Mouse (Mus musculus): ENCODE data around the gene Mapkap1. TPM values are rescaled to one million over a fixed set of nuclear protein-coding genes. Genes with fewer than 3 reads are reported as not detected.
A peak's percentile ranks its signal among the peaks of the same experiment; 100 is the strongest.

Mapkap1 gene
- polyA plus RNA-seq, 1 experiment from 2014 or later: 74.6 TPM

DNA sequence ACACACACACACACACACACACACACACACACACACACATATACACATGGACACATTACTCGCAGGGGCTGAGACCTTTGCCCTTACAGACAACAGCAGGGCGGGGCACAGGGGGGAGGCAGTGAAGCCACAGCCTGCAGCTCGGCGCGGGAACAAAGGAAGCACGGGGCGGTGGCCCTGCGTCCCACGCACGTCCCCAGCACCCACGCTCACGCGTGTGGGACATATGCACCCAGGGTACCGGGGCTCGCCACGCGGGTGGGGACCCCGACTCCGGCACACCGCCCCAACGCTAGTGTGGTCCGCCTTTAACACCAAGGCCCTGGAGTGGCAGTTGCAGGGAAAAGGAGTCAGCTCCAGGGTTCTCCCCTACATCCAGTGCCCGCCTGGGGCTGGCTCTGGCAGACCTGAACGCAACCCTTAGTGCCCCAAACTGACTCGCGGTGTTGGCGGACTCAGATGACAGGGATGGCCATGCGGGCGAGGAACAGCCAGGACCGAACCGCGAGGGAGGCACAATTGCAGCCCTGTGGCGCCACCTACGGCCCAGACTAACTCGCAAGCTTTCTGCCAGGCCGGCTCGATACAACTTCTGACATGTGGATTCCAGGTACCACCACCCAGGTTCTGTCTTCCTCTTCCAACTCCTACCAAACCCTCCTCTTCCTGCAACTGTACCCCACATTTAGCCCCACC is 232.5 kb downstream of the Mapkap1 start:
- Histone ChIP-seq H3K9me3 (ENCODE audit: control insufficient read depth, low read length) (no peaks in the 10 kb centered on the region), H3K27me3 (ENCODE audit: control insufficient read depth, insufficient read depth, low read depth, low read length) (no peaks in the 10 kb centered on the region), H3K36me3 (ENCODE audit: control insufficient read depth, insufficient read depth, low read length) (no peaks in the 10 kb centered on the region), H3K27ac (ENCODE audit: low read length) (no peak overlapping the region), H3K9ac (ENCODE audit: low read length) (peak overlapping the region; percentile 68), H3K4me1 (replicated peaks; ENCODE audit: control insufficient read depth, insufficient read depth, low read length) (peaks cover 3% of the 10 kb centered on the region; the same call in 1 of the 2 replicates), H3K4me3 (ENCODE audit: low read length) (peak overlapping the region; percentile 52), H3K4me2 (ENCODE audit: low read depth, low read length) (peak overlapping the region; percentile 97)
- 19% methylated on average over 37 of the region's 37 CpGs for WGBS
- ATAC-seq (ENCODE audit: low read depth): peak; percentile 76

DNA sequence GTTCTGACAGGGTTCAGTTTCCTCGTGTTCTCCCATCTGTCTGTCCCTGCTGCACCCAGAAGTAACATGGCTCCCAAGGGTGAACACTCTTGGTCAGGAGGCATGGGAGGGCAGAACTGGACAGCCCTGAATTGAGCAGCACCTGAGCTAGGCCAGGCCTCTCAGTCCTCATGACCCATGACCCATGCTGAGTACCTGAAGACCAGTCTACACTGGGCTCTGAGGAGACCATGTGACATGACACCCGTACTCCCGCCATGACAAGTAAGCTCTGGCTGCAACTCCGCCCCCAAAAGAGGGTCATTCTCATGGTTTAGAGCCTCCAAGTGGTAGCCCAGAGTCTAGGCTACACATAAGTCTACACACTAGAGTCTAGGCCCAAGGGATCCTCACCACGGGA is 233.2 kb downstream of the Mapkap1 start:
- Histone ChIP-seq H3K9ac (ENCODE audit: low read length) (no peak overlapping the region), H3K27ac (ENCODE audit: low read length) (no peak overlapping the region), H3K4me3 (ENCODE audit: low read length) (no peak overlapping the region), H3K27me3 (ENCODE audit: control insufficient read depth, insufficient read depth, low read depth, low read length) (no peaks in the 10 kb centered on the region), H3K9me3 (ENCODE audit: control insufficient read depth, low read length) (no peaks in the 10 kb centered on the region), H3K4me1 (replicated peaks; ENCODE audit: control insufficient read depth, insufficient read depth, low read length) (peaks cover 3% of the 10 kb centered on the region; the same call in 1 of the 2 replicates), H3K36me3 (ENCODE audit: control insufficient read depth, insufficient read depth, low read length) (no peaks in the 10 kb centered on the region), H3K4me2 (ENCODE audit: low read depth, low read length) (no peak overlapping the region)
- WGBS: 51% methylated on average over 5 of the region's 5 CpGs
- ATAC-seq (ENCODE audit: low read depth): peak; percentile 17; the same call in 1 of the 2 replicates

- Histone ChIP-seq H3K27me3 (ENCODE audit: control insufficient read depth, insufficient read depth, low read depth, low read length) (no peaks in the 10 kb centered on the region), H3K4me2 (ENCODE audit: low read depth, low read length) (no peak overlapping the region), H3K4me3 (ENCODE audit: low read length) (no peak overlapping the region), H3K9ac (ENCODE audit: low read length) (no peak overlapping the region), H3K9me3 (ENCODE audit: control insufficient read depth, low read length) (no peaks in the 10 kb centered on the region), H3K27ac (ENCODE audit: low read length) (no peak overlapping the region), H3K4me1 (replicated peaks; ENCODE audit: control insufficient read depth, insufficient read depth, low read length) (peaks cover 11% of the 10 kb centered on the region), H3K36me3 (ENCODE audit: control insufficient read depth, insufficient read depth, low read length) (no peaks in the 10 kb centered on the region)
- ATAC-seq (ENCODE audit: low read depth): no peak
- WGBS: 29% methylated on average over 2 of the region's 2 CpGs
These were observed 235.8 kb downstream of the Mapkap1 start for GRCm38 (mm10) chr2:34642351-34642750.

- no peaks in the 10 kb centered on the region for H3K9me3 ChIP-seq (ENCODE audit: control insufficient read depth, low read length)
- ATAC-seq (ENCODE audit: low read depth): no peak
- no peaks in the 10 kb centered on the region for H3K36me3 ChIP-seq (ENCODE audit: control insufficient read depth, insufficient read depth, low read length)
- H3K9ac ChIP-seq (ENCODE audit: low read length): no peak overlapping the region
- no peak overlapping the region for H3K27ac ChIP-seq (ENCODE audit: low read length)
- H3K4me3 ChIP-seq (ENCODE audit: low read length): no peak overlapping the region
- no peak overlapping the region for H3K4me2 ChIP-seq (ENCODE audit: low read depth, low read length)
- peaks cover 8% of the 10 kb centered on the region for H3K4me1 ChIP-seq (replicated peaks; ENCODE audit: control insufficient read depth, insufficient read depth, low read length)
- 41% methylated on average over 22 of the region's 22 CpGs for WGBS
- H3K27me3 ChIP-seq (ENCODE audit: control insufficient read depth, insufficient read depth, low read depth, low read length): no peaks in the 10 kb centered on the region
These were observed 238.3 kb downstream of the Mapkap1 start for GRCm38 (mm10) chr2:34644571-34645526.

- H3K4me2 ChIP-seq (ENCODE audit: low read depth, low read length): peak overlapping the region; percentile 91
- H3K4me3 ChIP-seq (ENCODE audit: low read length): peak overlapping the region; percentile 57
- H3K27me3 ChIP-seq (ENCODE audit: control insufficient read depth, insufficient read depth, low read depth, low read length): no peaks in the 10 kb centered on the region
- 10% methylated on average over 21 of the region's 21 CpGs for WGBS
- ATAC-seq (ENCODE audit: low read depth): peak; percentile 96
- H3K27ac ChIP-seq (ENCODE audit: low read length): 0 out of 2 replicates have a peak overlapping the region, but pooled peaks have one; percentile 39
- peak overlapping the region; percentile 69 for H3K9ac ChIP-seq (ENCODE audit: low read length)
- H3K9me3 ChIP-seq (ENCODE audit: control insufficient read depth, low read length): no peaks in the 10 kb centered on the region
- no peaks in the 10 kb centered on the region for H3K36me3 ChIP-seq (ENCODE audit: control insufficient read depth, insufficient read depth, low read length)
- H3K4me1 ChIP-seq (replicated peaks; ENCODE audit: control insufficient read depth, insufficient read depth, low read length): peaks cover 8% of the 10 kb centered on the region
These were observed 239.4 kb downstream of the Mapkap1 start for GRCm38 (mm10) chr2:34645851-34646540.

DNA sequence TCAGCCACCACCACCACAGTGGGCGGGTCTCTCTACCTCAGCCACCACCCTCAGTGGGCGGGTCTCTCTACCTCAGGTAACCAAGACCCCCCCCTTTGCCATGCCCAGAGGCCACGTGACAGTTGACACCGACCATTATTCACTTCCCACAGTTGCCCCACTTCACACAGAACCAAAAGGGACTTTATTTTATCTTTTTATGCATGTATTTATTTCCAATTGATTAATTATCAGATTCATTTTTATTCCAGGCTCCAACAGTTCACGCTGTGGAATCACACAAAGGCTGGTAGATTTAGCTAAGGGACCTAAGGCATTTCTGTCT is 239.9 kb downstream of the Mapkap1 start:
- H3K36me3 ChIP-seq (ENCODE audit: control insufficient read depth, insufficient read depth, low read length): no peaks in the 10 kb centered on the region
- no peaks in the 10 kb centered on the region for H3K27me3 ChIP-seq (ENCODE audit: control insufficient read depth, insufficient read depth, low read depth, low read length)
- peak overlapping the region; percentile 91 for H3K4me2 ChIP-seq (ENCODE audit: low read depth, low read length)
- H3K9ac ChIP-seq (ENCODE audit: low read length): no peak overlapping the region
- H3K4me1 ChIP-seq (replicated peaks; ENCODE audit: control insufficient read depth, insufficient read depth, low read length): peaks cover 8% of the 10 kb centered on the region
- no peak for ATAC-seq (ENCODE audit: low read depth)
- H3K9me3 ChIP-seq (ENCODE audit: control insufficient read depth, low read length): no peaks in the 10 kb centered on the region
- H3K27ac ChIP-seq (ENCODE audit: low read length): no peak overlapping the region
- WGBS: 16% methylated on average over 5 of the region's 5 CpGs
- H3K4me3 ChIP-seq (ENCODE audit: low read length): peak overlapping the region; percentile 57

- WGBS: 66% methylated on average over 11 of the region's 11 CpGs
- no peaks in the 10 kb centered on the region for H3K27me3 ChIP-seq (ENCODE audit: control insufficient read depth, insufficient read depth, low read depth, low read length)
- ATAC-seq (ENCODE audit: low read depth): no peak
- peaks cover 8% of the 10 kb centered on the region for H3K4me1 ChIP-seq (replicated peaks; ENCODE audit: control insufficient read depth, insufficient read depth, low read length)
- H3K4me2 ChIP-seq (ENCODE audit: low read depth, low read length): no peak overlapping the region
- H3K4me3 ChIP-seq (ENCODE audit: low read length): no peak overlapping the region
- H3K9ac ChIP-seq (ENCODE audit: low read length): no peak overlapping the region
- no peaks in the 10 kb centered on the region for H3K36me3 ChIP-seq (ENCODE audit: control insufficient read depth, insufficient read depth, low read length)
- no peaks in the 10 kb centered on the region for H3K9me3 ChIP-seq (ENCODE audit: control insufficient read depth, low read length)
- H3K27ac ChIP-seq (ENCODE audit: low read length): no peak overlapping the region
These were observed 240.8 kb downstream of the Mapkap1 start for GRCm38 (mm10) chr2:34647410-34647809.

GRCm38 (mm10) chr2:34667820-34668219 is 261.2 kb downstream of the Mapkap1 start:
- no peaks in the 10 kb centered on the region for H3K27me3 ChIP-seq (ENCODE audit: control insufficient read depth, insufficient read depth, low read depth, low read length)
- no peak overlapping the region for H3K4me2 ChIP-seq (ENCODE audit: low read depth, low read length)
- no peak for ATAC-seq (ENCODE audit: low read depth)
- H3K4me3 ChIP-seq (ENCODE audit: low read length): no peak overlapping the region
- H3K9ac ChIP-seq (ENCODE audit: low read length): no peak overlapping the region
- WGBS: 39% methylated on average over 10 of the region's 10 CpGs
- no peak overlapping the region for H3K27ac ChIP-seq (ENCODE audit: low read length)
- peaks cover 5% of the 10 kb centered on the region for H3K4me1 ChIP-seq (replicated peaks; ENCODE audit: control insufficient read depth, insufficient read depth, low read length)
- H3K9me3 ChIP-seq (ENCODE audit: control insufficient read depth, low read length): no peaks in the 10 kb centered on the region
- no peaks in the 10 kb centered on the region for H3K36me3 ChIP-seq (ENCODE audit: control insufficient read depth, insufficient read depth, low read length)

Data from lung, embryonic 16.5 days (tissue).